Mouse (Mus musculus) spleen, adult 18-20 months (tissue): Measurements from ENCODE around the gene Pitpnm3.

ENCODE experiments used
- DNase-seq, 2 experiments: peaks; one replicate each; pipeline ENCODE4 v3.0.0; 2022; ENCODE audit warnings: mixed read lengths in 2 of 2

Pitpnm3 gene

DNA sequence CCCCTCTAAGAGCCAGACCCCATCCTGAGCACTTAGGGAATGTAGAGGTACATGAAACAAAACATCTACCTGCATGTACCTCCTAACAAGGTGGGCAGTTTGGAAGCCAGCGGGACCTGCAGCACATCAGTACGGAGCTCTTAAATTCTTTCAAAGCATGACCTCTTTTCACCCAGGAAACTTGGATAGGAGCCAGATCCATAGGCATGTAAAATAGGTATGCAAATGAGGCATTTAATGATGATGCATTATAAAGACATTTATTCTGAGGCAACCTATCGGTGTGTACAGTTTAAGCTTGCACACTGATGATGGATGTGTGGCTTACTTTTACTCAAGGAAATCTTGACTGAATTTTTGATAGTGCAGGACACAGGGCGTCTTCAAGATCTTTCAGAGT lies 120.9 kb downstream of the Pitpnm3 start:
- DNase-seq, result no peak

- DNase-seq, result no peak
Observed at GRCm38 (mm10) chr11:72011955-72012354, 123.6 kb downstream of the Pitpnm3 start.

GRCm38 (mm10) chr11:72010940-72011722 lies 124.4 kb downstream of the Pitpnm3 start:
- no peak for DNase-seq

DNA sequence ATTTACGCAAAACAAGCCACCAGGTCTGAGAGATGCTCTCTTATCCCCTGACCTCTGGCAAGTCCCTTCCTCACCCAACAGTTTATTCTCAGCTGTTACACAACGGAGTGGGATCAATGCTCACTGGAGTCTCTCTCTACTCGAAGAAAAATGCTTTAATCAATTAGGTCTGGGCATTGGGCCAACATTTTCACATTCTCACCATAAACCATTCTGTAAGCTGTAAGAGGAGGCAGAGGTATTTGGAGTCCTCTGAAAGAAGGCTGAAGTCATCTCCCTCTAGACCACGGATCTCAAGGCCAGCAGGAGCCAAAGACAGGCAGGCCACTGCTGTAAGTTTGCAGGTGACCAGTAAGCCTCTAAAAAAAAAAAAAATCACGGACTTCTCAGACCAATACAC lies 125.2 kb downstream of the Pitpnm3 start:
- DNase-seq, result no peak

GRCm38 (mm10) chr11:72005547-72005946 lies 130.0 kb downstream of the Pitpnm3 start:
- no peak for DNase-seq

GRCm38 (mm10) chr11:72003171-72003570 lies 132.4 kb downstream of the Pitpnm3 start:
- no peak for DNase-seq

DNA sequence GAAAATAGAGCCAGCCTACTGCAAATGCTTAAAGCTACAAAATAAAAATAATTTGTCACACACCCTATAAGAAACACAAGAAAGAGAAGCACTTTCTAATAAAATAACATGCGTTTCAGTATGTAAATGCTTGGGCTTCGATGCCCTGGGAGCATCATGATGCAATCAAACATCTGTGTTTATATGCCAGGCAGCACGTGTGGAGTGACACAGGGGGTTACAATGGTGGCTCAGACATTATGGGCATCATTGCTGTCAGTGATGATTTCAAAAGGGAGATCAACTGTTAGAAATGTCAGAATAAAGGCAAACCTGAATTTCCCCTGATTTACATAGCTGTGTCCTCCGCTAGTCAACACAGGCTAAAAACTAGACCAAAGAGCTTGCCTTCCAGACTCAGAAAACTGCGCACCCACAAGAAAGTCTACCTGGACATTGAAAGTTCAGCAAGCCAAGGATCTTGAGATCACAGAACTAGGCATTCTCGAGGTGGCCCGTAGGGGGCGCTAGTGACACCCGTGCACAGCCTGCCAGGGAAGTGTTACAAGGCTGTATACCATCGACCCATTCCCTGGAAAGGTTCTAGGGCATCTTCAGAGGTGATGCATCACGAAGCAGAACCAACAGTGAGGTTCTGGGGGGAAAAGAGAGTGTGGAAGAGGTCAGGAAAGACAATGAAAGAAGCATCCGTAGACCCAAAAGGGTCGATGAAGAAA lies 133.3 kb downstream of the Pitpnm3 start:
- DNase-seq, result peak in 1 of 2 experiments; percentile 34

- no peak for DNase-seq
Observed at GRCm38 (mm10) chr11:72000194-72000593, 135.4 kb downstream of the Pitpnm3 start.
